8 mouse cellular contexts compared by ENCODE assay signal in genomic region chr11:83556085-83556781, GRCm38 (mm10). TPM values are rescaled to one million over a fixed set of nuclear protein-coding genes. Genes with fewer than 3 reads are reported as not detected.
DNase-seq lines count a peak whose midpoint lies in the region; ATAC-seq and TF ChIP-seq lines count a peak whose summit lies in the region.

No protein-coding gene starts in this region.

- peak; percentile 85 for ATAC-seq in frontal cortex, adult (ENCODE audit: low TSS enrichment)
- peak; percentile 54; the same call in 1 of the 2 replicates for ATAC-seq in kidney, embryonic 15.5 days (replicated peaks; ENCODE audit: low FRiP score)
- peak; percentile 55 for ATAC-seq in megakaryocyte, adult 5-6 weeks (ENCODE audit: poor library complexity, severe bottlenecking)

- peak; percentile 62 for DNase-seq in left cerebral cortex, adult 11 months (ENCODE audit: low spot score)
- DNase-seq in left cerebral cortex, adult 8-10 months (ENCODE audit: low spot score in 2 of 2) = no peak
- DNase-seq in brain, embryonic 14.5 days (ENCODE audit: low read depth) = peak; percentile 89
- peak; percentile 54 for DNase-seq in skeletal muscle tissue, adult 2 months (ENCODE audit: low read depth, low spot score)
- DNase-seq in ovary, postnatal 36 days (ENCODE audit: low spot score) = no peak

- peak; percentile 34; the same call in 1 of the 2 replicates for TF ChIP-seq CTCF in brain, embryonic 14.5 days (IDR thresholded peaks at IDR 0.05; ENCODE audit: borderline replicate concordance, extremely low read depth, insufficient read depth, insufficient read length)

- no peaks in the 10 kb centered on the region for H3K36me3 ChIP-seq in kidney, embryonic 15.5 days

- no peaks in the 10 kb centered on the region for H3K27me3 ChIP-seq in kidney, embryonic 15.5 days

- no peak overlapping the region for H3K4me3 ChIP-seq in kidney, embryonic 15.5 days (replicated peaks)

- TF ChIP-seq POLR2A in brain, embryonic 14.5 days (IDR thresholded peaks at IDR 0.05; ENCODE audit: borderline replicate concordance, extremely low read depth, insufficient read depth, insufficient read length, poor library complexity, severe bottlenecking) = no peak

- H3K4me1 ChIP-seq in kidney, embryonic 15.5 days = peaks cover 8% of the 10 kb centered on the region

- H3K9ac ChIP-seq in kidney, embryonic 15.5 days = no peak overlapping the region

- 30% methylated on average over 8 of the region's 8 CpGs for WGBS in kidney, embryonic 15.5 days

- no peak overlapping the region for H3K4me2 ChIP-seq in kidney, embryonic 15.5 days

- H3K9me3 ChIP-seq in kidney, embryonic 15.5 days (replicated peaks) = no peaks in the 10 kb centered on the region

- H3K27ac ChIP-seq in kidney, embryonic 15.5 days = no peak overlapping the region

RNA-seq across cellular contexts. Expression of gene Ccl9, which starts 22.2 kb away (rescaled TPM):
- total RNA-seq in left cerebral cortex, adult 8-10 months (2022) = 10 to 100 TPM in 1 of 4 experiments, 1 to 10 TPM in 3; 2.9 to 10.8 (median 5.0) TPM
- polyA plus RNA-seq in brain, embryonic 14.5 days (2012; rRNA removed) = 0.83 and 1.00 TPM in 2 replicates
- polyA plus RNA-seq in kidney, embryonic 15.5 days (2015; fragmentation: Nextera tagmentation; extraction: Ambion mirVana) = 4.7 and 6.1 TPM in 2 replicates
- total RNA-seq in megakaryocyte, adult 5-6 weeks (2015) = 447 and 459 TPM in 2 replicates
- 282 and 303 TPM in 2 replicates for total RNA-seq in megakaryocyte, adult 5-6 weeks (2017)

RNA-seq across cellular contexts. Expression of gene Ccl5, which starts 25.9 kb away (rescaled TPM):
- total RNA-seq in left cerebral cortex, adult 8-10 months (2022) = 1 to 10 TPM in 1 of 4 experiments, not detected in 3; 1.1 TPM
- 0.21 TPM in 1 of 2 replicates, not detected in the other for polyA plus RNA-seq in brain, embryonic 14.5 days (2012; rRNA removed)
- not detected in 2 replicates for polyA plus RNA-seq in kidney, embryonic 15.5 days (2015; fragmentation: Nextera tagmentation; extraction: Ambion mirVana)
- 32.1 and 70.7 TPM in 2 replicates for total RNA-seq in megakaryocyte, adult 5-6 weeks (2015)
- total RNA-seq in megakaryocyte, adult 5-6 weeks (2017) = 7.2 and 11.1 TPM in 2 replicates

RNA-seq across cellular contexts. Expression of gene Heatr9, which starts 34.3 kb away (rescaled TPM):
- total RNA-seq in left cerebral cortex, adult 8-10 months (2022) = not detected
- not detected in 2 replicates for polyA plus RNA-seq in brain, embryonic 14.5 days (2012; rRNA removed)
- not detected in 2 replicates for polyA plus RNA-seq in kidney, embryonic 15.5 days (2015; fragmentation: Nextera tagmentation; extraction: Ambion mirVana)
- total RNA-seq in megakaryocyte, adult 5-6 weeks (2015) = not detected in 2 replicates
- not detected in 2 replicates for total RNA-seq in megakaryocyte, adult 5-6 weeks (2017)

RNA-seq across cellular contexts. Expression of gene Ccl6, which starts 36.7 kb away (rescaled TPM):
- 10 to 100 TPM in 2 of 4 experiments, 1 to 10 TPM in 1, under 1 TPM in 1; 0.65 to 29.6 (median 13.0) TPM for total RNA-seq in left cerebral cortex, adult 8-10 months (2022)
- polyA plus RNA-seq in brain, embryonic 14.5 days (2012; rRNA removed) = 0.72 and 0.78 TPM in 2 replicates
- 3.9 and 8.3 TPM in 2 replicates for polyA plus RNA-seq in kidney, embryonic 15.5 days (2015; fragmentation: Nextera tagmentation; extraction: Ambion mirVana)
- 916 and 950 TPM in 2 replicates for total RNA-seq in megakaryocyte, adult 5-6 weeks (2015)
- 592 and 639 TPM in 2 replicates for total RNA-seq in megakaryocyte, adult 5-6 weeks (2017)

Comparison
In these comparisons a context has a peak if more than half of its experiments do, and no peak if none do; other contexts are left out.
1. DNase-seq: peak in left cerebral cortex, adult 11 months (single experiment), brain, embryonic 14.5 days (single experiment) and skeletal muscle tissue, adult 2 months (single experiment); none in left cerebral cortex, adult 8-10 months (0 of 2) and ovary, postnatal 36 days (single experiment).
2. RNA of gene Ccl9, which starts 22.2 kb away (total RNA-seq): 282 to 459 TPM in megakaryocyte, adult 5-6 weeks; 2.9 to 10.8 TPM in left cerebral cortex, adult 8-10 months; every median in the first group is over 10 times any median in the second.
3. Peak in every context shown above with its lines, with median percentiles within 50 percentile points of each other: ATAC-seq.